Mouse (Mus musculus): ENCODE measurements at regions not wholly inside any gene's neighbourhood (a gene's known extent, or its start where the extent isn't known, plus 50 kb on each side); places are given as distances from the start of the nearest gene placed in this dataset.

- no peak for DNase-seq (ENCODE audit: extremely low read depth, low read depth)
Observed at GRCm38 (mm10) chr6:51094304-51094703, 338.2 kb upstream of the Nfe2l3 start.

GRCm38 (mm10) chr6:51097488-51097887 lies 335.0 kb upstream of the Nfe2l3 start:
- no peak for DNase-seq (ENCODE audit: extremely low read depth, low read depth)

- DNase-seq (ENCODE audit: extremely low read depth, low read depth), result no peak
Observed at GRCm38 (mm10) chr6:51100341-51100740, 332.1 kb upstream of the Nfe2l3 start.

GRCm38 (mm10) chr6:51103236-51103635 lies 329.2 kb upstream of the Nfe2l3 start:
- no peak for DNase-seq (ENCODE audit: extremely low read depth, low read depth)

DNA sequence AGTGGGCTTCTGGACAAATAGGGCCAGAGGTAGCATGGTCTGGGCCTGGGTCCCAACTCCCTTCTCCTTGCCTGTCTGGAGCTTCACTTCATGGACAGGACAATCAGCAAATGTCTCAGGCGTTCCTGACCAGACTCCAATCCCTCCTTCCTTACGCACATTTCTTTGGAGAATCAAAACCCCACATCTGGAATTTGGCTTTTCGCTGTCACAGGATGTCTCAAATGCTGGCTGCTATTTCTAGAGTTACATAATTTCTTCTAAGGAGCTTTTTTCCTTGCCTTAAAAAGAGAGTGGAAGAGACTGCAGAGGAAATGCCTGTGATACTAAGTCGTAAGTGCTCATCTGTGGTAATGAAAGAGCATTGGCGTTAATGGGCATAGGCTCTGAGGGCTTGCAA lies 328.1 kb upstream of the Nfe2l3 start:
- no peak for DNase-seq (ENCODE audit: extremely low read depth, low read depth)

GRCm38 (mm10) chr6:51108336-51108956 lies 324.0 kb upstream of the Nfe2l3 start:
- no peak for DNase-seq (ENCODE audit: extremely low read depth, low read depth)

DNA sequence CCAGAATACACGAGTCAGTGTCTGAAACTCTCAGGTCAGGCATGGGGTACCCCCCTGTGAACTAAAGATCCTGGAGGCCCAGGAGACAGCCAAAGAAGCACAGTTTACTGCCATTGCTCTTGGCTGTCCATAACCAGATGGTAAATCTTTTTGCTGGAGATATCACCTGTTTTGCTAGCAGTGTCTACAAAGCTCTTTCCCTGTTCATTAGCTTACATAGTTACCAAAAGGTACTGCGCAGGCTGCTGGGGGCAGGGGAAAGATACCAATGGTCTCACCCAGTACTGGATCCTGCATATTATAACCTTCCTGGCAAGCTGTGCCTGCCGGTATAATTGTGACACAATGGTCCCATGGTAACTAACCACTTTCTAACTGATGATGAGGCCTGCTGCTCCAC lies 321.9 kb upstream of the Nfe2l3 start:
- DNase-seq (ENCODE audit: extremely low read depth, low read depth), result no peak

- DNase-seq (ENCODE audit: extremely low read depth, low read depth), result no peak
Observed at GRCm38 (mm10) chr6:51114604-51115333, 317.7 kb upstream of the Nfe2l3 start.

GRCm38 (mm10) chr6:51118833-51119535 lies 313.5 kb upstream of the Nfe2l3 start:
- DNase-seq (ENCODE audit: extremely low read depth, low read depth), result no peak

DNA sequence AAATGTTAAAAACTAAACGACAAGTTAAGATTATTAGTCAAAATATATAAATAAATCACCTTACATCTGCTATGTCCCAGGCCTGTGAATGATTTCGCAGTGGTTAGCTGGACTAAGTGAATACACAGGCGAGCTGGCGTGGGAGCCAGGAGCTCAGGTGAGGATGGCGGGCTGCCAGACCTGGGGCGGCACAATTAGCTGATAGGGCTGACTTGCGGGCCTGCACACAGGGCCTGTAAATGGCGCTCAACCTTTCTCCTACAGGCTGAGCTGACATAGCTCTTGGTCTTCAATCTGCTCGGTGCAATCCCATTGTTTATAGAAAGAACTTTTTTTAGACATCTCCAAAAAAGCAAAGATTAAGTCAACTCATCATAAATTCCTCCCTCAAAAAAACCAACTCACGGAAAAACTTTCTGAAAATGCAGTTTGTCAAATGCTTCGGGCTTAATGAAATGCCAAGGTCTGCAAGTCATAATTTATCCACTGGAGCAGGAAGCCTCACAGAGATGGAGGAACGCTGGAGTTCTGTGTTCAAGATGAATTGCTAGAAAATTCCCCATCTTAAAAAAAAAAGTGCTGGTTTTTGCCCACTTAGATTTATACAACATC lies 312.7 kb upstream of the Nfe2l3 start:
- DNase-seq (ENCODE audit: extremely low read depth, low read depth), result no peak

DNA sequence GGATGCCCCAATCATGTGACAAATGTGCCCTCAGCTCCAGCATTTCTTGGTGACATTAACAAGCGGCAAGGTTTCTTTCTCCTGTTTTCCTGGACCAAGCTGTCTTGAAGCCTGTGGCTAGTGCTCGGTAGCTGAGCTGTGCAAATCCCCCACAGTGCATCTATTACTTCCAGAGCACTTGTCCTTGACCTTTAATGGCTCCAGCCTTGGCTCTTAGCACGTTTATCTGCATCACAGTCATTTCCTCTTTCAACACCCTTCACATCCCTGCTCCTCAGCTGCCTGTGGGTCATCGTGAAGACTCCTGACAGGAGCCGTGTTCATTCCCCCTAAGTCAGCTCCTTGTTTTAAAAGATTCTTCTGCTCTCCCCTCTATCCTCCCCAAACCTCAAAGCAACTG lies 309.5 kb upstream of the Nfe2l3 start:
- no peak for DNase-seq (ENCODE audit: extremely low read depth, low read depth)

DNA sequence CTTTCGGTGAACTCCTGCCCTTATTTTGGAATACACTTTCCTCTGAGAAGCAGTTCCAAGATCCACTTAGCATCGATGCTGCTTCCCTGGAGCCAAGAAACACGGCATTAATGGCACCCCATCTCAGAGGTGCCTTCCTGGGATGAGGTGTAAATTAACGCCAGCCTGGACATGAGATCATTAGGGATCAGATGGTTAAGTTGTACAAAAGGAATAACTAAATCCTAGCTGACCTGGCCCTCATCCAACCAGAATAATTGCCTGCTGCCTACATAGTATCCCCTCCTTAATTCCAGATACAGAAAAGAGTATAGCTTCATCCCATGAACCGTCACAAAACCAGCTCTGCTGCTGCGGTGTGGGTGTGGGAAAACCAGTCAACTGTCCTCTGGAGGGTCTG lies 304.6 kb upstream of the Nfe2l3 start:
- no peak for DNase-seq (ENCODE audit: extremely low read depth, low read depth)

DNA sequence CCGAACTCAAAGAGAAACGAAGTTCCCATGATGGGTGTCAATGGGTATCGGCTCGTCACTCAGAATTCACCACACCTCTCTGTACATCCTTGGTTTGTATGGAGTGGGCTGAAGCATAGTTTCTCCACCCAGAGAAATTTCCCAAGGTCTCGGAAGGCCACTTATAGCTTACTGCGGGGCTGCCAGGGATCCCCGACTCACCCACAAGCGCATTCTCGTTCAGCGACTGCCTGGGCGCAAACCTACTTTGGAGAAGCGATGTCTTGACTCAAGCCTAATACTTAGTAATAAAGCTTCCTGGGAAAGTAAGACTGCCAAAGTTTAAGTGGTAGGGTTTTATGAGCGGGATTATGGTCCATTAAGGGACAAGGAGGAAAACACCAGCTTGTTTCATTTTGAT lies 303.4 kb upstream of the Nfe2l3 start:
- DNase-seq (ENCODE audit: extremely low read depth, low read depth), result no peak

DNA sequence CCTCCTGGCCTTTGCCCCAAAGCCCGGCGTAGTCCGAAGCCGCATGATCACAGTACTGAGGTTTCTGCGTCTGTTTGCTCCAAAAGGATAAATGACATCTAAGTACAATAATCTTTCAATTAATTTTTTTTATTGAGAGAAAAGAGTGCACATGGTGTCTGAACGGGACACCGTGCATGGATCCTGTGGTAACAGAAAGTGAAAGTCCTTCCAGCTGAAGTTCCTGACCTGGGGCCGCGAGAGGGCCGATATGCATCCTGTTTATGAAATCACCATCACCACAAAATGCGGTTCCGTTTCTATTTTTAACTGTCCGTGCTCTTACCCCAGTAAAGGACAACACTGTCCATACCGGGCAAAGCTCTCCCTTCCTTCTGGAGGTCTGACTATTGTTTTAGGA lies 302.9 kb upstream of the Nfe2l3 start:
- DNase-seq (ENCODE audit: extremely low read depth, low read depth), result no peak

DNA sequence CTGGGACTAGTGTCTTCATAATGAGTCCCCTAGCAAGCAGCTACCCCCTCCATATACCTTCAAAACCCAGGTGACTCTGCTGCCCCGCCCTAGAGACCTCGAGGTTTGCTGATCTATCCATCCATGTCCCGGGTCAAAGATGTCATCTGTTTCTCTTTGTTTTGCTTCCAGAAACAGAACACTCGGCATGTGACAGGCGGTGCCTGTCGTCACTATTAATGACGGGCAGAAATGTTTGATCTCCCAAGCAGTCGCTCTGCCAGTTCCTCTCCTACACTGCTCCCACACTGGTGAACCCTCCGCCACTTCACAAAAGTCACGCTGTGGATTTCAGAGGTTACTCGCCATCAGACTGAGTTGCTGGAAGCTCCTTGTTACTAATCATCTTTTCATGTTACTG lies 287.7 kb upstream of the Nfe2l3 start:
- DNase-seq (ENCODE audit: extremely low read depth, low read depth), result no peak

DNA sequence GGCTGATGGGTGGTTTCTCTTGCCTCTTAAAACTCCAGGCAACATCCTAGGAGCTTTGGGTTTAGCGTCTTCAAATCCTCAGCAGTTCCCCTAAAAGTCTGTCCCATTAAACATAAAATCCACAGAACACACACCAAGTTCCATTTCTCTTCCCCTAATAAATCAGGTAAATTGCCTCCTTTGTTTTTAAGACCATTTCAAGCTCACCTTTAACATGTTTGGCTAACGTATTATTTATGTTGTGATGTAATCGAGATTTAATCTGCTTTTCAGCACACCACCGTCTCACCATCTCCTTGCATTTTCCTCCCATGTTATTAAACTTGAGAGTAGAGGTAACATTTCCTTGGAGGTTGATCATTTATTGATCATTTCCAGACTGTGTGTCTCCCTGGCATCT lies 286.6 kb upstream of the Nfe2l3 start:
- DNase-seq (ENCODE audit: extremely low read depth, low read depth), result no peak

GRCm38 (mm10) chr6:51148821-51149220 lies 283.6 kb upstream of the Nfe2l3 start:
- no peak for DNase-seq (ENCODE audit: extremely low read depth, low read depth)

DNA sequence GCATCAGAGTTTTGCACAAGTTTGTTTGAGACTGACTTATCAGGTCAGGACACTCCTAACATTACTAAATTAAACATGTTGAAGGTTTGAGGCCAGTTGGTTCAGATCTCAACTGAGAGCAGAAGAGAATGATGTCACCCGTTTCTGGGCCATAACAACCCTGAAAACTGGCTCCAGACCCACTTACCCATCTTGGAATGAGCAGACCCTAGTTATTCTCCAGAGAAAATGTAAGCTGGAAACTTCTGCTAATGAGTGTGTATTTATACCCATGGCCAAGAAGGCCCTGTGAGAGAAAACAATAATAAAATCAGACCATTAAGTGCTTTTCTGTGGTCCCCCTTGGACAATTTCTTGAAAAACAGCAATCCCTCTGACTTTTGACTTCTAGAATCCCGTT lies 282.4 kb upstream of the Nfe2l3 start:
- DNase-seq (ENCODE audit: extremely low read depth, low read depth), result no peak

DNA sequence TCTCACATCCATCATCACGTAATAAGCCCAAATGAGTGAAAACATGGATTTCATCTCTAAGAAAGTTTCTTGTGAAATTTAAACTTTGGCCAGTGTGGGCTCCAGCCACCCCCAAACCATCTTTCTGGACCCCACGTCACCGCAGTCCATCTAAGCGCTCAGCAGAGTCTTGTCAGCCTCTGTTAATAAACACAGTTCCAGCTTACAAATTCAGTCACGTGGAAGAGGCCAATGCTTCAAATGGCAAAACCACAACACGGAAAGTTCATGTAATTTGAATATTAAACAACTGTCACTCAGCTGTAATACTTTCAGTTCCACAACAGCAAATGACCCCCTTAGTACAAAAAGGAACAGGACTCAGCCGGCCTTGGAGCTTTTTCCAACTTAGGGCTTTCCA lies 282.0 kb upstream of the Nfe2l3 start:
- no peak for DNase-seq (ENCODE audit: extremely low read depth, low read depth)

GRCm38 (mm10) chr6:51150916-51151315 lies 281.6 kb upstream of the Nfe2l3 start:
- DNase-seq (ENCODE audit: extremely low read depth, low read depth), result no peak

DNA sequence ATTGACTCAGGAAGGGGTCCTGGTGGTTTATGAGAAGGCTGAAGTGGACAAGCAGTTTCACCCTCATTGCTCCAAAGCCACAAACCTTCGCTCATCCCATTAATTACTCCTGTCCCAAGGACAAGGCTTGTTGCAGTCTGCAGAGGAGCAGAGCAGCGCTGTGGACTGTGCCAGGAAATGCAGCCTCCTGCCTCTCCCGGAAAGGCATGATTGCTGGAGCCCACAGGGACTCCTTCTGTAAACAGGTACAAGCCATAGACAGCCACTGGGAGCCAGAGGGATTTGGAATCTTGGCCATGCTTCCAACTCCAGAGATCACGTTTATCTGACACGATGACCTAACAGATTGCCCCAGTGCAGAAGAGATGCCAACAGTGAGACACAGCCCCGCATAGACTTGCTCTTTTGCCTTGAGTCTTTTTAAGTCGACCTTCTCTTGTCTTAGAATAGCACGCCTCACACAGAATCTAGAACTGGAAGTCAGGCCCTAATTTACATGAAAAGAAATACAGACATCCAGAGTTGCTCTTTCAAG lies 275.6 kb upstream of the Nfe2l3 start:
- no peak for DNase-seq (ENCODE audit: extremely low read depth, low read depth)

- no peak for DNase-seq (ENCODE audit: extremely low read depth, low read depth)
Observed at GRCm38 (mm10) chr6:51161149-51161548, 271.3 kb upstream of the Nfe2l3 start.

Data from MEL-GATA-1-ER (cell line).